Mouse (Mus musculus) neural tube, embryonic 12.5 days (tissue): Measurements from ENCODE around the gene Tdrd5. TPM values are rescaled to one million over a fixed set of nuclear protein-coding genes. Genes with fewer than 3 reads are reported as not detected.

ENCODE experiments used
- ATAC-seq: fragments of 200-750 bp; cut with Nextera tagmentation; 2 replicates; pipeline ENCODE4 v1.8.0; 2017; ENCODE audit warnings: low read depth, mild to moderate bottlenecking, moderate TSS enrichment, moderate library complexity; ENCODE audit not compliant: low FRiP score
- H3K27ac ChIP-seq: fragments of 300-500 bp; sonication (generic); 2 replicates; pipeline ENCODE4 v1.5.1; 2016
- H3K27me3 ChIP-seq: fragments of 300-500 bp; sonication (generic); replicated peaks from 2 replicates; pipeline ENCODE4 v1.6.1; 2016; ENCODE audit warnings: mild to moderate bottlenecking
- H3K36me3 ChIP-seq: fragments of 300-500 bp; sonication (generic); 2 replicates; pipeline ENCODE4 v1.6.1; 2016; ENCODE audit warnings: mild to moderate bottlenecking
- H3K4me1 ChIP-seq: fragments of 300-500 bp; sonication (generic); 2 replicates; pipeline ENCODE4 v1.6.1; 2016
- H3K4me2 ChIP-seq: fragments of 300-500 bp; sonication (generic); replicated peaks from 2 replicates; pipeline ENCODE4 v1.6.1; 2016; ENCODE audit warnings: mild to moderate bottlenecking
- H3K4me3 ChIP-seq: fragments of 300-500 bp; sonication (generic); 2 replicates; pipeline ENCODE4 v1.5.1; 2016
- H3K9ac ChIP-seq: fragments of 300-500 bp; sonication (generic); 2 replicates; pipeline ENCODE4 v1.6.1; 2016; ENCODE audit warnings: mild to moderate bottlenecking
- H3K9me3 ChIP-seq: fragments of 300-500 bp; sonication (generic); 2 replicates; pipeline ENCODE4 v1.6.1; 2016; ENCODE audit warnings: mild to moderate bottlenecking
- WGBS: fragments of 180-500 bp; shearing (Covaris S2); methylation state at CpG from one replicate; pipeline ENCODE4 v1.1.7; 2016; 5-methylcytosine and 5-hydroxymethylcytosine counted together
- polyA plus RNA-seq: library from polyadenylated mRNA; unstranded; fragments of >200 nt; fragmentation: Nextera tagmentation; extraction: Ambion mirVana; gene quantifications from 2 replicates; pipeline ENCODE4 v1.2.1, GENCODE M21; 2016

Tdrd5 gene
- polyA plus RNA-seq, 1 experiment from 2014 or later = 0.19 TPM

DNA sequence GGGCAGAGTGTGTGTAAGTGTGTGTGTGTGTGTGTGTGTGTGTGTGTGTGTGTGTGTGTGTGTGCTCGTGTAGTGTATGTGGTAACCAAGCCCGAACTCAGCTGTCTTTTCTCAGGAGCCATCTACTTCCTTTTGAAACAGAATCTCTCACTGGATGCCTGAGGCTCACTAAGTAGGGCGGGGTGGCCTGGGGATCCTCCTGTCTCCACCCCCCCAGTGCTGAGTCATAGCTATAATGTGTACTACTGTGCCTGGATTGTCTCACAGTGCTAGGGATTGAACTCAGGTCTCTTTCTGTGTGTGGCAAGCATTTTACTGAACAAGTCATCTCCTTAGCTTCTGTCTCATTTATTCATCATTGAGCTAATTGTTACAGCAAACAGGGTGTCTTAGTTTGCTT is 86.1 kb downstream of the Tdrd5 start:
- no peak for ATAC-seq
- Histone ChIP-seq H3K27ac (no peak overlapping the region), H3K36me3 (no peaks in the 10 kb centered on the region), H3K9ac (no peak overlapping the region), H3K4me2 (no peak overlapping the region), H3K27me3 (no peaks in the 10 kb centered on the region), H3K4me3 (no peak overlapping the region), H3K4me1 (peaks cover 9% of the 10 kb centered on the region; the same call in 1 of the 2 replicates), H3K9me3 (no peaks in the 10 kb centered on the region)
- 64% methylated on average over 3 of the region's 3 CpGs for WGBS

GRCm38 (mm10) chr1:156216249-156216648 is 87.2 kb downstream of the Tdrd5 start:
- Histone ChIP-seq H3K9ac (no peak overlapping the region), H3K4me3 (no peak overlapping the region), H3K4me1 (0 out of 2 replicates have a peak, but pooled peaks cover 4% of the 10 kb centered on the region), H3K4me2 (no peak overlapping the region), H3K9me3 (no peaks in the 10 kb centered on the region), H3K27me3 (no peaks in the 10 kb centered on the region), H3K27ac (no peak overlapping the region), H3K36me3 (no peaks in the 10 kb centered on the region)
- 78% methylated on average over 4 of the region's 4 CpGs for WGBS
- no peak for ATAC-seq

DNA sequence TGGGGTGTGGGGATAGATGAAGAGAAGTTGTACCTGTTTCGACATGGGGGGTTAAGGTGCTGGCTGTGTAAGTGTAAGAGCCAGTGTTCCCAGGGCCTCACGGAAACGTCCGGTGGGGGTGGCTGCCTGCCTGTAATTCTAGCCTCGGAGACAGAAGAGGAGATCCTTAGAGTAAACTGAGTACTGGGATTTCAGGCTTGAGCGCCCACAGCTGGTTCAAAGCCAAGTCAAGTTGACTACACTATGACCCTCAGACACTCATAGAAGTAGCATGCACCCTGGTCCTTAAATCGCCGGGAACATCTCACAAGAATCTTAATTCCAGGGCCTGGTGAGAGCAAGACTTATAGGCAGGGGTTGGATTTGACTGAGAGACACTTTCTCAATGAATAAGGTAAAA is 88.8 kb downstream of the Tdrd5 start:
- H3K36me3 ChIP-seq = no peaks in the 10 kb centered on the region
- 0 out of 2 replicates have a peak, but pooled peaks cover 4% of the 10 kb centered on the region for H3K4me1 ChIP-seq
- no peak for ATAC-seq
- H3K9me3 ChIP-seq = no peaks in the 10 kb centered on the region
- no peak overlapping the region for H3K27ac ChIP-seq
- no peak overlapping the region for H3K4me2 ChIP-seq
- no peaks in the 10 kb centered on the region for H3K27me3 ChIP-seq
- no peak overlapping the region for H3K9ac ChIP-seq
- WGBS = 91% methylated on average over 8 of the region's 8 CpGs
- H3K4me3 ChIP-seq = no peak overlapping the region

DNA sequence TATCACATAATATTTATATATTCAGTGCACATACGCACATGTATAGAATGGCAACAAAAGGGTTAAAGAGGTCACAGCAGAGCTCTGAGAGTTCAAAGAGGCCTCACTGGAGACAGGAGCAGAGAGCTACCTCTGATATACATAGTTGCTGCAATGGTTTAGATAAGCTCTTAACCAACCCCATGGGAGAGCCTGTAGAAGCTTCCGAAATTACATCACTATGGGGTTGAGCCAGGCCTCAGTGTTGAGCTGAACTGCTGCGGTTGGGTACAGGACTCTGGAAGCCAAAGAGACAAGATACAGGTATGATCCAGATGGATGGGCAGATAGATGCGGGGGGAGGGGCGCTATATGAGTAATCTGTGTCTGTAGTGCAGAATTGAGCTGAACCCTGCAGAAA is 90.5 kb downstream of the Tdrd5 start:
- Histone ChIP-seq H3K4me3 (no peak overlapping the region), H3K9me3 (no peaks in the 10 kb centered on the region), H3K36me3 (no peaks in the 10 kb centered on the region), H3K4me2 (no peak overlapping the region), H3K4me1 (0 out of 2 replicates have a peak, but pooled peaks cover 3% of the 10 kb centered on the region), H3K27ac (no peak overlapping the region), H3K9ac (no peak overlapping the region), H3K27me3 (no peaks in the 10 kb centered on the region)
- no peak for ATAC-seq
- WGBS = 94% methylated on average over 5 of the region's 5 CpGs

DNA sequence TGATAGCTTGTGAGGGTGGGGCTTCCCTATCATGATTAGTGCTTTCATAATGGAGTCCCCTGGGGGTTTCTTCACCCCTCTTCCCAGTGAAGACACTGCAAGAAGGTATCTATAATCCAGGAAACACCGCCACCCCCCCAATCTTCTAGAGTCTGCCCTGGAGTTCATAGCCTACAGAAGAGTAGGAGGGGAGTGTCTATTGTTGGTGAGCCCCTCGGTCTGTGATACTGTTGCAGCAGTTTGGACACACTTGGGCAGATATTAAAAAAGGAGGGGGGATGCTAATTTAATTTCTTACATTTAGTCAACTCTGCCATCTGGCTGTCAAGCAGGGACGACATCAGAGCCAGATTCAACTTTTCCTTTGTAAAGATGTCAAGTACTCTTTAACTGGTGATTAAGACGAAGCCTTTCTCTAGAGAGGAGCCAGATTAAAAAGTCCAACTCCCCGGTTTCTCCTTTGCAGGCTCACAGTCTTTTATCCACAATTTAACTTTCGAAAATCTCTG is 91.6 kb downstream of the Tdrd5 start:
- Histone ChIP-seq H3K9ac (no peak overlapping the region), H3K4me1 (no peaks in the 10 kb centered on the region), H3K36me3 (no peaks in the 10 kb centered on the region), H3K27ac (no peak overlapping the region), H3K27me3 (peaks cover 7% of the 10 kb centered on the region; the same call in 1 of the 2 replicates), H3K9me3 (no peaks in the 10 kb centered on the region), H3K4me3 (no peak overlapping the region), H3K4me2 (no peak overlapping the region)
- no peak for ATAC-seq
- 69% methylated on average over 6 of the region's 6 CpGs for WGBS

Other genes starting within 250 kb of the Tdrd5 start
- gene Fam163a, start 98.6 kb downstream of the Tdrd5 start, polyA plus RNA-seq = 6.6 and 7.6 TPM in 2 replicates
- not detected in 2 replicates for gene Nphs2, start 7.1 kb upstream of the Tdrd5 start, polyA plus RNA-seq
- 628 and 657 TPM in 2 replicates for gene Gm2000, start 62.4 kb upstream of the Tdrd5 start, polyA plus RNA-seq
- 0.26 TPM in 1 of 2 replicates, not detected in the other for gene Axdnd1, start 117.5 kb upstream of the Tdrd5 start, polyA plus RNA-seq
- gene Soat1, start 170.7 kb upstream of the Tdrd5 start, polyA plus RNA-seq = 15.4 and 18.0 TPM in 2 replicates
- gene Gm10031, start 220.3 kb upstream of the Tdrd5 start, polyA plus RNA-seq = 0.28 and 0.55 TPM in 2 replicates